Mouse (Mus musculus) stomach, postnatal 0 days (tissue): ENCODE measurements around the gene Ptpra.

Experiments used
- CTCF ChIP-seq: IDR thresholded peaks from 2 replicates; pipeline ENCODE4 v1.5.1; 2016; ENCODE audit warnings: antibody characterized with exemption, low read depth, mild to moderate bottlenecking, moderate library complexity
- EP300 ChIP-seq: optimal IDR thresholded peaks from 2 replicates; pipeline ENCODE3; 2016; ENCODE audit warnings: antibody characterized with exemption

DNA sequence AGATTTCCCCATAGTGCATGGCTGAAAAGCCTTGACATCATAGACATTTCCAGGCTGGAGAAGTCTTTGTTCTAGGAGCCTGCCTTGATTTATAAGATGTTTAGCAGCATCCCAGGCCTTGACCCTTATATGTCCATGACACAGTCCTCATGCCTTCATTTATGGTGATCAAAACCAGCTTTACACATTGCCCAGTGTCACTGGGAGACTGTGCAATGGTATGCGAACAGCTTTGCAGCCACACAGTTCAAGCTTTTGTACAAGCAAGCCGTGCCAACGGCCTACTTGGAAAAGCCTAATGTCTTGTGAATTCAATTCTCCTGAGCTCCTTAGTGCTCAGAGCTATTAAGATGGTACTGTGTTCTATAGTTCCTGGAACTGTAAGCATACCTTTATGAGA lies 32.6 kb downstream of the Ptpra start:
- TF ChIP-seq CTCF (no peak), EP300 (no peak)
